Mouse (Mus musculus): Measurements from ENCODE around the gene Gm10563.

DNA sequence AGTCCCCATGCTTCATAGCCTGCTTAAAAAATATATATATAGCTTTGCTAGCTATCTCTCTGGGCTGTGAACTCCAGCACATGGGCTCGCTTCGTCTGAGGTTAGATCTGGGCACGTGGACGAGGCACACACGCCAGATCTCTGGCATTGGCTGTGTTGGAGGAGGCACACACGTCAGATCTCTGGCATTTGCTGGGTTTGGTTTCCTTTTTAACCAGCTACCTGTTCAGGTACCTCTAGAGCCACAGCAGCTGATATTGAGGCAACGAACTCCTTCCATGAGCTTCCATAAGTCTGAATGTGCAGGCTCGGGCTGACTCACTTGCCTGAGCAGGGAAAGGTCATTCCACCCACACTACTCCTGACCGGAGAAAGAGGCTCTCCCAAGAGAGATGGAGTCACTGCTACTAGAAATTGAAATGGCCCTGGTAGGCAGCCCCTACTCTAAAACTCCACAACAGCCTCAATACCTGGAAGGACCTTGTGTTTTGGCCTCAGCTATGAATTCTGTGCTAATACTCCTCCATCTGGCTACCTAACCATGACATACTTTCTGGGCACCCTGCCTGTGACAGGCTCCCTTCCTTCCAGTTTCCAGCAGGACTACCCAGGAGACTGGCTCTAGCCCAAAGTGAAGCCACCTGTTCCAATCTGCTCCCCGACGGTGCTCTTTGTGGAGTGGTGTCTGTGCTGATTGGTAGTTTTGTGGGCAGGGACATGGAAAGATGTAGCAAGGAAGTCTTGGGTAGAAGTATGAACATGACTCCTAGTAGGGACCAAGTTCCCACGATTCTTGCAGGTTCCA, 45.6 kb upstream of the Gm10563 start:
- TF ChIP-seq CTCF (IDR thresholded peaks at IDR 0.05; ENCODE audit: control insufficient read depth, insufficient read depth, low read length) (no peak), POLR2A (IDR thresholded peaks at IDR 0.05; ENCODE audit: borderline replicate concordance, control insufficient read depth, low read depth, low read length) (no peak)

Data from bone marrow, adult 2 months (tissue).